Mouse (Mus musculus) hindbrain, postnatal 0 days (tissue): ENCODE data around the gene Jagn1. TPM values are rescaled to one million over a fixed set of nuclear protein-coding genes. Genes with fewer than 3 reads are reported as not detected.

Experiments
- ATAC-seq: fragments of 200-750 bp; cut with Nextera tagmentation; 2 replicates; pipeline ENCODE4 v1.8.0; 2017; ENCODE audit warnings: mild to moderate bottlenecking, moderate TSS enrichment, moderate library complexity
- DNase-seq: peaks from one replicate; pipeline ENCODE4 v3.0.0-alpha.2; 2015; ENCODE audit warnings: low spot score
- H3K27ac ChIP-seq: fragments of 300-500 bp; sonication (generic); 2 replicates; pipeline ENCODE4 v1.5.1; 2014; ENCODE audit warnings: mild to moderate bottlenecking
- H3K27me3 ChIP-seq: fragments of 300-500 bp; sonication (generic); 2 replicates; pipeline ENCODE4 v1.6.1; 2014; ENCODE audit warnings: low read length, mixed read lengths; ENCODE audit not compliant: insufficient read depth
- H3K36me3 ChIP-seq: fragments of 300-500 bp; sonication (generic); 2 replicates; pipeline ENCODE4 v1.6.1; 2014; ENCODE audit warnings: low read length, mixed read lengths; ENCODE audit not compliant: insufficient read depth
- H3K4me1 ChIP-seq: fragments of 300-500 bp; sonication (generic); 2 replicates; pipeline ENCODE4 v1.6.1; 2014; ENCODE audit warnings: antibody characterized with exemption, low read length, mixed read lengths; ENCODE audit not compliant: insufficient read depth
- H3K4me2 ChIP-seq: fragments of 300-500 bp; sonication (generic); 2 replicates; pipeline ENCODE4 v1.6.1; 2014; ENCODE audit warnings: low read depth, mild to moderate bottlenecking, low read length, moderate library complexity, mixed read lengths
- H3K4me3 ChIP-seq: fragments of 300-500 bp; sonication (generic); 2 replicates; pipeline ENCODE4 v1.5.1; 2014; ENCODE audit warnings: low read length
- H3K9ac ChIP-seq: fragments of 300-500 bp; sonication (generic); replicated peaks from 2 replicates; pipeline ENCODE4 v1.6.1; 2014; ENCODE audit warnings: mild to moderate bottlenecking, low read length, moderate library complexity, mixed read lengths
- H3K9me3 ChIP-seq: fragments of 300-500 bp; sonication (generic); 2 replicates; pipeline ENCODE4 v1.6.1; 2016; ENCODE audit warnings: low read length, mixed read lengths
- CTCF ChIP-seq: IDR thresholded peaks from 2 replicates; pipeline ENCODE4 v1.5.1; 2016; ENCODE audit warnings: antibody characterized with exemption, control low read depth, low read depth
- WGBS: fragments of 180-500 bp; shearing (Covaris S2); extraction: QIAGEN DNeasy Blood & Tissue Kit; methylation state at CpG from one replicate; pipeline ENCODE4 v1.1.7; 2014; 5-methylcytosine and 5-hydroxymethylcytosine counted together
- polyA plus RNA-seq: library from polyadenylated mRNA; unstranded; fragments of >200 nt; fragmentation: Nextera tagmentation; extraction: Ambion mirVana; gene quantifications from 2 replicates; pipeline ENCODE4 v1.2.1, GENCODE M21; 2015
- total RNA-seq: library from RNA; depleted of rRNA; stranded (reverse); fragments of >200 nt; gene quantifications from 2 replicates; pipeline ENCODE4 v1.2.3, GENCODE M21; 2014

Gene Jagn1
- total and polyA plus RNA-seq, 2 experiments from 2014 or later, result 48.6 to 80.2 TPM

DNA sequence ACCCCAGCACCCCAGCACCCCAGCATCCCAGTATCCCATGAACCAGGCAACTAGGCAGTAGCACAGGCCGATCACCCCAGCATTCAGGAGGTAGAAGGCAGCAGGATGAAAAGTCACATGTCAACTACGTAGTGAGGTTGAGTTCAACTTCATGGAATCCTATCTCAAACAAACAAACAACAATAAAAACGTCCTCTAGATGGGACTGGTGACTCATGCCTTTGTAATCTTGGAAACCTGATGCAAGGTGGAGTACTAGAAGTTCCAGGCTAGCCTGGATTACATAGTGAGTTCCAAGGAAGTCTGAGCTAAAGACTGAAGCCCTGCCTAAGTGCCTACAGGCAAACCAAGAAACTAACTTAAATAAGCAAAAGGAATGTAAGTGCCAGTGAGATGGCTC is 11.5 kb upstream of the Jagn1 start:
- Histone ChIP-seq H3K4me3 (no peak overlapping the region), H3K9ac (no peak overlapping the region), H3K27me3 (no peaks in the 10 kb centered on the region), H3K4me2 (no peak overlapping the region), H3K4me1 (no peaks in the 10 kb centered on the region), H3K36me3 (no peaks in the 10 kb centered on the region), H3K27ac (no peak overlapping the region), H3K9me3 (no peaks in the 10 kb centered on the region)
- ATAC-seq (no peak), DNase-seq (no peak)
- 64% methylated on average over 3 of the region's 3 CpGs for WGBS
- no peak for TF ChIP-seq CTCF

- Histone ChIP-seq H3K27me3 (no peaks in the 10 kb centered on the region), H3K4me3 (no peak overlapping the region), H3K4me2 (no peak overlapping the region), H3K27ac (no peak overlapping the region), H3K36me3 (no peaks in the 10 kb centered on the region), H3K9me3 (no peaks in the 10 kb centered on the region), H3K4me1 (no peaks in the 10 kb centered on the region), H3K9ac (no peak overlapping the region)
- no peak for ATAC-seq
- 58% methylated on average over 3 of the region's 3 CpGs for WGBS
- TF ChIP-seq CTCF, result no peak
- DNase-seq, result no peak
Observed at GRCm38 (mm10) chr6:113431801-113432200, 10.6 kb upstream of the Jagn1 start.

- no peak overlapping the region for H3K4me3 ChIP-seq
- no peaks in the 10 kb centered on the region for H3K9me3 ChIP-seq
- no peaks in the 10 kb centered on the region for H3K27me3 ChIP-seq
- H3K36me3 ChIP-seq, result no peaks in the 10 kb centered on the region
- ATAC-seq, result no peak
- no peak for DNase-seq
- no peak overlapping the region for H3K9ac ChIP-seq
- no peaks in the 10 kb centered on the region for H3K4me1 ChIP-seq
- WGBS, result 54% methylated on average over 3 of the region's 3 CpGs
- no peak overlapping the region for H3K27ac ChIP-seq
- no peak for TF ChIP-seq CTCF
- H3K4me2 ChIP-seq, result no peak overlapping the region
Observed at GRCm38 (mm10) chr6:113433661-113434060, 8.7 kb upstream of the Jagn1 start.

DNA sequence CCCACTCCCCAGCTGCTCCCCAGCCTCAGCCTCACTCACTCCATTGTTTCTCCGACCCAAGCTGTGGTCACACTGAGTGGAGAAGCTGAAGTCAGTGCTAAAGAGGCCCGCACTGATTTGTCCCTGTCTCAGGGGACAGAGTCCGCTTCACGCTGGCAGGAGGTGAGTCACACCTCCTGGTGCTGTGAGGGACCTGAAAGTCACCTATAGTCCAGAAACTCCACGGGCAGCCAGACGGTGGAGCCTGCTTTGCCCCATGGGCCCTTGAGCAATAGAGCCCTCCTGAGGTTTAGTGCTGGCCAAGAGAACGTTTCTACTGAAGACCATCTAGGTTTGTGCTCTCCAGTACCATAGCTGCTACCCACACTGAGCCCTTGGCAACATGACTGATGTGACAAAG is 7.7 kb upstream of the Jagn1 start:
- Histone ChIP-seq H3K27me3 (no peaks in the 10 kb centered on the region), H3K27ac (no peak overlapping the region), H3K9me3 (no peaks in the 10 kb centered on the region), H3K4me3 (no peak overlapping the region), H3K9ac (no peak overlapping the region), H3K4me2 (no peak overlapping the region), H3K4me1 (no peaks in the 10 kb centered on the region), H3K36me3 (no peaks in the 10 kb centered on the region)
- WGBS, result 77% methylated on average over 7 of the region's 7 CpGs
- DNase-seq, result no peak
- no peak for ATAC-seq
- no peak for TF ChIP-seq CTCF

GRCm38 (mm10) chr6:113435664-113436205 is 6.6 kb upstream of the Jagn1 start, which contains the start of gene Cidec:
TSS of gene Cidec (minus strand) at chr6:113435760.
- H3K27me3 ChIP-seq, result no peaks in the 10 kb centered on the region
- no peaks in the 10 kb centered on the region for H3K9me3 ChIP-seq
- no peak within 1 kb of the TSS for H3K4me2 ChIP-seq
- H3K4me3 ChIP-seq, result no peak within 1 kb of the TSS
- H3K9ac ChIP-seq, result no peak within 1 kb of the TSS
- H3K36me3 ChIP-seq, result no peaks in the 10 kb centered on the region
- no peak for TF ChIP-seq CTCF
- DNase-seq, result no peak
- H3K27ac ChIP-seq, result no peak within 1 kb of the TSS
- H3K4me1 ChIP-seq, result no peaks in the 10 kb centered on the region
- ATAC-seq, result no peak
- 78% methylated on average over 9 of the region's 9 CpGs for WGBS

DNA sequence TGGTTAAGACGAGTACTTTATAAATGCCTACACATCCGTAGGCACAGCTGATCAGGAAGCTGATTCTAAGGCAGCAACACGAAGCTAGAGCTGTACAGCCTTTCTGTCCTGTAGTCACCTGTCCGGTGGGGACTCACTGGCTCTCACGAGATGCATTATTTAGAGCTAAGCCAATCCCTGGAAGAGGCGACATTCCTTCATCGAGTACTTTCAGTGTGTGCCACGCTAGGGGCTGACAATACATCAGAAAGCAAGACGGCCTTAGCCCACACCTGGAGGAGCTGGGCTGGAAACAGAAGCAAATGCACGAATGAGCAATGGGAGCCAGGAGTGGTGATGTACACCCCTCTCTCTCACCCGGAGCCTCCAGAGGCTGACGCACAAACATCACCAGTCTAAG is 5.2 kb upstream of the Jagn1 start:
- H3K4me1 ChIP-seq, result no peaks in the 10 kb centered on the region
- H3K9ac ChIP-seq, result no peak overlapping the region
- no peak for DNase-seq
- TF ChIP-seq CTCF, result no peak
- no peaks in the 10 kb centered on the region for H3K9me3 ChIP-seq
- no peak overlapping the region for H3K4me2 ChIP-seq
- H3K4me3 ChIP-seq, result no peak overlapping the region
- 77% methylated on average over 12 of the region's 12 CpGs for WGBS
- H3K36me3 ChIP-seq, result no peaks in the 10 kb centered on the region
- ATAC-seq, result no peak
- H3K27me3 ChIP-seq, result no peaks in the 10 kb centered on the region
- H3K27ac ChIP-seq, result no peak overlapping the region

DNA sequence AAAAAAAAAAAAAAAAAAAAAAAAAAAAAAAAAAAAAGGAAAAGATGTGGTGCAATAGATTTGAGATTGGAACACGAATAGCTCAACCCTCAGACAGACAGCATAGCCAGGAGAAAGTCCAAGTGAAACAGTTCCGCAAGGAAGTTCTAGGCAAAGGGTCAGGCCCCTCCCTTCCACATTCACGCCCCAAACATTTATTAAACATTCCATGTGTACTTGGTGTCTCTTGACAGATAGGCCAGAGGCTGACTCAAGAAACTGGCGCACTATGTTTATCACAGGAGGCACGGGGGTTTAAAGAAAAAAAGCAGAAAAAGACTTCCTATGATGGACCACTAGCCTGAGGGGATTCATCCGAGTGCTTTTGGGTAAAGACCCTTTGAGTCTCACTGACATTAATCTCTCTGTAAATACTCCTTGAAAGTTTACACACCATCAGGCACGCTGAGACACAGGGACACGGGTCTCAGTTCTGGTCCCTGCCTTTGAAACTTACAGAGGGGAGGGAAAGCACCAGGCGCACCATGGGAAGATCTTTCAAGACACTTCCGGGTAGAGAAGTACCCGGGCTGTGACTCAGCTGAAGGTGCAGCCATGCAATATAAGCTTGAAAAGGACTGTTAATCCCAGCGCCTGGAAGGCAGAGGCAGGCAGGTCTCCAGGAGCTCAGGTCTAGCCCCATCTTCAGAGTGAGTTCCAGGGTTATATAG is 3.5 kb upstream of the Jagn1 start:
- ATAC-seq (no peak), DNase-seq (no peak)
- Histone ChIP-seq H3K4me1 (0 out of 2 replicates have a peak, but pooled peaks cover 3% of the 10 kb centered on the region), H3K4me2 (no peak overlapping the region), H3K4me3 (no peak overlapping the region), H3K9ac (no peak overlapping the region), H3K27ac (no peak overlapping the region), H3K27me3 (no peaks in the 10 kb centered on the region), H3K9me3 (no peaks in the 10 kb centered on the region), H3K36me3 (no peaks in the 10 kb centered on the region)
- WGBS, result 64% methylated on average over 12 of the region's 12 CpGs
- TF ChIP-seq CTCF, result no peak
